8 mouse cellular contexts compared by ENCODE assay signal in genomic region chr5:111580870-111581771, GRCm38 (mm10).
DNase-seq lines count a peak whose midpoint lies in the region; ATAC-seq and TF ChIP-seq lines count a peak whose summit lies in the region.

No protein-coding gene starts in this region.

- H3K9me3 ChIP-seq in heart, embryonic 14.5 days (ENCODE audit: control insufficient read depth, low read length), result no peaks in the 10 kb centered on the region
- no peaks in the 10 kb centered on the region for H3K9me3 ChIP-seq in heart, postnatal 0 days (replicated peaks; ENCODE audit: control insufficient read depth, low read length)

- intact Hi-C loops in left cerebral cortex, postnatal 36 days (cut with DNase I), result loop anchor here (5.0 kb wide), 2 partner anchors 86 to 154 kb away; no protein-coding TSS in a partner anchor

- H3K4me2 ChIP-seq in heart, embryonic 14.5 days (ENCODE audit: low read length), result peak overlapping the region; percentile 58
- peak overlapping the region; percentile 19; the same call in 1 of the 2 replicates for H3K4me2 ChIP-seq in heart, postnatal 0 days (ENCODE audit: low read depth, low read length)

- no peaks in the 10 kb centered on the region for H3K36me3 ChIP-seq in heart, embryonic 14.5 days (ENCODE audit: control insufficient read depth, insufficient read depth, low read length)
- H3K36me3 ChIP-seq in heart, postnatal 0 days (replicated peaks; ENCODE audit: control insufficient read depth, insufficient read depth, low read length), result no peaks in the 10 kb centered on the region

- H3K27ac ChIP-seq in heart, embryonic 14.5 days (replicated peaks in 1 of 2; ENCODE audit: control insufficient read depth in 1 of 2, insufficient read depth in 1 of 2, low read depth in 2 of 2, low read length in 2 of 2), result no peak overlapping the region
- H3K27ac ChIP-seq in cortical plate, adult 2 months (ENCODE audit: insufficient read depth, low read length), result 0 out of 2 replicates have a peak overlapping the region, but pooled peaks have one; percentile 1
- H3K27ac ChIP-seq in heart, postnatal 0 days (ENCODE audit: low read depth), result no peak overlapping the region

- TF ChIP-seq CTCF in cortical plate, adult 2 months (IDR thresholded peaks at IDR 0.05; ENCODE audit: extremely low read depth, insufficient read depth, low read length), result no peak
- no peak for TF ChIP-seq CTCF in heart, postnatal 0 days (IDR thresholded peaks at IDR 0.05; ENCODE audit: low read depth)

- ATAC-seq in heart, embryonic 14.5 days (ENCODE audit: insufficient number of reproducible peaks, insufficient read depth, low FRiP score, low read depth), result no peak
- ATAC-seq in heart, postnatal 0 days (ENCODE audit: insufficient read depth, low read depth), result no peak

- H3K4me1 ChIP-seq in heart, embryonic 14.5 days (ENCODE audit: control insufficient read depth in 2 of 2, insufficient read depth in 2 of 2, low read length in 2 of 2), result peaks cover 29 to 42% of the 10 kb centered on the region in 2 experiments
- peaks cover 8% of the 10 kb centered on the region for H3K4me1 ChIP-seq in cortical plate, adult 2 months (ENCODE audit: control insufficient read depth, insufficient read depth, low read length)
- peaks cover 4% of the 10 kb centered on the region for H3K4me1 ChIP-seq in heart, postnatal 0 days (ENCODE audit: control insufficient read depth, insufficient read depth)

- H3K4me3 ChIP-seq in heart, embryonic 14.5 days (ENCODE audit: control insufficient read depth in 1 of 2, insufficient read depth in 1 of 2, low read depth in 1 of 2, low read length in 2 of 2), result peak overlapping the region in 1 of 2 experiments; percentile 24; a peak in 2 of 4 replicates
- H3K4me3 ChIP-seq in cortical plate, adult 2 months (ENCODE audit: insufficient read depth, low read length), result peak overlapping the region; percentile 35
- H3K4me3 ChIP-seq in heart, postnatal 0 days (ENCODE audit: low read depth, low read length), result peak overlapping the region; percentile 2; the same call in 1 of the 2 replicates

- DNase-seq in heart, adult 8-10 months (ENCODE audit: low spot score), result no peak
- DNase-seq in heart, postnatal 0 days (ENCODE audit: low spot score), result peak; percentile 13
- DNase-seq in left cerebral cortex, postnatal 36 days (ENCODE audit: low spot score in 2 of 2), result peak; percentile 69 to 73
- peak; percentile 20 for DNase-seq in retina, postnatal 7 days (ENCODE audit: low read depth, low spot score)
- no peak for DNase-seq in cerebellum, adult 9-10 months
- DNase-seq in adrenal gland, postnatal 10 days, result no peak

- 9% methylated on average over 31 of the region's 31 CpGs for WGBS in heart, embryonic 14.5 days
- WGBS in heart, postnatal 0 days, result 11% methylated on average over 31 of the region's 31 CpGs

- TF ChIP-seq EP300 in heart, postnatal 0 days (IDR thresholded peaks at IDR 0.05; ENCODE audit: low read depth), result no peak

- H3K27me3 ChIP-seq in heart, embryonic 14.5 days (ENCODE audit: control insufficient read depth, insufficient read depth, low read length), result peaks cover 54% of the 10 kb centered on the region
- peaks cover 71% of the 10 kb centered on the region for H3K27me3 ChIP-seq in heart, postnatal 0 days (ENCODE audit: control insufficient read depth, insufficient read depth, low read length)

- no peak for TF ChIP-seq POLR2A in cortical plate, adult 2 months (IDR thresholded peaks at IDR 0.05; ENCODE audit: extremely low read depth, insufficient read depth, low read length)

- H3K9ac ChIP-seq in heart, embryonic 14.5 days (ENCODE audit: low read length), result 0 out of 2 replicates have a peak overlapping the region, but pooled peaks have one; percentile 27
- no peak overlapping the region for H3K9ac ChIP-seq in heart, postnatal 0 days (replicated peaks; ENCODE audit: low read depth, low read length)

Comparison
In these comparisons a context has a peak if more than half of its experiments do, and no peak if none do; other contexts are left out.
1. DNase-seq: peak in heart, postnatal 0 days (single experiment), left cerebral cortex, postnatal 36 days (2 of 2) and retina, postnatal 7 days (single experiment); none in heart, adult 8-10 months (single experiment), cerebellum, adult 9-10 months (single experiment) and adrenal gland, postnatal 10 days (single experiment).